Mouse (Mus musculus) gastrocnemius, postnatal 10 days (tissue): ENCODE measurements around the gene Vps13c. TPM values are rescaled to one million over a fixed set of nuclear protein-coding genes. Genes with fewer than 3 reads are reported as not detected.

Source experiments
- DNase-seq: peaks from one replicate; pipeline ENCODE4 v3.0.0; 2021; ENCODE audit warnings: mixed read lengths
- total RNA-seq, 2 experiments: library from RNA; stranded (reverse); gene quantifications; 2 replicates each; pipeline ENCODE4 v1.2.3; 2021

The Vps13c gene
- total RNA-seq, 2 experiments from 2014 or later = 26.0 to 26.5 TPM

DNA sequence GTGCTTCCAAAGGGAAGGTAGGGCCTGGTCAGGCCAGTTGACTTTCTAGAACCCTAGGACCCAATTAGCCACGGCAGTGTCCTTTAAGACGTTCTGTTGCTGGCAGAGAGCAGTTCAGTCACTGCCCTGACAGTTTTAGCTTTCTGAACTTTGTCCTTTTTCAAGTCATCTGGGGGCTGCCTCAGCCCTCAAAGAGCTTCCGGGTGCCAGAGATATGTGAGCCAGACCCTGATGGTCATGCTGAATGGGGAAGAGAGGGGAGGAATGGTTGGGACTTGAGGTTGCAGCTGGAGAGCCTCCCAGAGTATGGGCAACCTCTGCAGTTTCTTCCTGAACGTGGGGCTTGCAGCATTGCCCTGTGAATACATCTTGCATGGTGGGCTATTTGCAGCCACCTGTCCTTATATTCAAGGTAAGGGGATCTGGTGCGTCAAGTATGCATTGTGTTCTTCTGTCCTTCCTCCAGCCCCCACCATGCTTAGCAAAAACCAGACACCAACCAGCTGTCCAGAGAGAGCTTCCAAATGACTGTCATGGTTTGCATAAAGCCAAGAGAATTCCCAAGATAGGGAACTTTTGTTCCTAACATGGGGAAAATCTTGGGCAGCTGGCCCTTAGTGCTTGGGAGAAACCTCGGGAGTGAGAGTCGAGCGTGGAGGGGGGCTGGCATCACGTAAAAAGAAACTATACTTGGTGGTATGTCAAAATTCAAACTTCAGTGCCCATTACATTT, 182.3 kb downstream of the Vps13c start:
- DNase-seq = no peak

DNA sequence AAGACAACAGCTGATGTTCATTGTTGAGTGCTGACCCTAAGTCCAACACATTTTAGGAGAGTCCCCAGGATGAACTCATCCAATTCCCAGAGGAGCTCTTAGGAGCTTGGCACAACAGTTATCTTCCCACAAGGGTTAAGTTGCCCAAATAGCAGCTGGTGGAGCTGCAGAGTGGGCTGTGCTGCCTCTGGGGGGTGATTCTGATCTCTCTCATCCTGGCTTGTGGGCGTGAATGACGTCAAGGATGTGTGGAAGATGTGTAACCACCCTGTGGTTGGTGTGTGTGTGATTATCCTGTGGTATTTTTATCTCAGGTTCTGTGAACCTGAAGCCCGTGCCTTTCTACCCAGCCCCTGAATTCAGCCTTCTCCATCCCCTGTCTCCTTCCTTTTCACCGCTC, 188.4 kb downstream of the Vps13c start:
- DNase-seq = no peak

DNA sequence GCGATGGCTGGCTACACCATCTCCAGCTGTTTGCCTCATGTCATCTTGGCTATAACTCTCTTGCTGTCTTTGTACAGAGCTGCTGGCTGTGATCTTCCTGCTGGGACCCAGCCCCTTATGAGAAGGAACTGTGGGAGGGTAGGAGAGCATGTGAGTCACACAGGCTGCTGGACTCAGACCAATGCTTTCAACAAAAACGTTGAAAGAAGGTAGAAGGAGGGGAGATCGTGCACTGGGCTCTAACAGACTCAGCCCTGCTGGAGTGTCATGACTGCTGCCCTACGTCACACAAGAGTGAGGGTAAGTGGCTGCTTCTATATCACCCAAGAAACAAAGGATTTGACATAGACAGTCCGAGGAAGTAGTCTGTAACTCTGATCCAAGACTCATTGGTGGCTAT, 193.6 kb downstream of the Vps13c start:
- no peak for DNase-seq

Other genes with a start within 250 kb of the Vps13c start
- gene C2cd4b, start 81.0 kb upstream of the Vps13c start, total RNA-seq = under 1 TPM in 1 of 2 experiments, not detected in 1; 0.38 TPM
- under 1 TPM; 0.16 to 0.18 TPM for gene C2cd4a, start 8.1 kb upstream of the Vps13c start, total RNA-seq